In the genomic region with DNA sequence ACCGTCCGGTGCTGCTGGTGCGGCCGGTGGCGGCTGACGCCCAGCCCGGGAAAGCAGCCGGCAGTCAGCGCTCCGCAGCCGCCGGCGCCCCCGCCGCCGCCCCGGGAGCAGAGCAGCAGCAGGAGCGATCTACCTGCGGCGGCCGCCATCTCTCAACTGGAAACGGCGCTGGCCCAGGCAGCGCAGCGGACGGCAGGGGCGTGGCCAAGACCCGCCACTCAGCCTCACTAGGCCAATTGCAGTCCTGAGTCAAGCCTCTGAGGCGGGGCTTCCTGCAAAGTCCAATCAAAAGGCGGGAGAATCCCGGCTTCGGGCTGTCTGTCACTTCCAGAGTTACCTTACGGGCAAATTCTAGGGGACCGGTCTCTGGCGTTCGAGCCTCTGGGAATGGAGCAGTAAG, we compare ENCODE assay signal across 8 mouse cellular contexts. TPM values are rescaled to one million over a fixed set of nuclear protein-coding genes. Genes with fewer than 3 reads are reported as not detected.
A peak's percentile ranks its signal among the peaks of the same experiment; 100 is the strongest.
DNase-seq lines count a peak whose midpoint lies in the region; ATAC-seq and TF ChIP-seq lines count a peak whose summit lies in the region.

Mcu (minus strand) TSS at position 171 of the 400 bp plus-strand sequence.

- no peaks in the 10 kb centered on the region for H3K27me3 ChIP-seq in heart, embryonic 15.5 days
- H3K27me3 ChIP-seq in liver, embryonic 14.5 days (ENCODE audit: control insufficient read depth, insufficient read depth, low read length), result no peaks in the 10 kb centered on the region
- no peaks in the 10 kb centered on the region for H3K27me3 ChIP-seq in neural tube, embryonic 11.5 days (ENCODE audit: control insufficient read depth, insufficient read depth, low read length)
- H3K27me3 ChIP-seq in stomach, postnatal 0 days (ENCODE audit: control insufficient read depth, insufficient read depth, low read length), result no peaks in the 10 kb centered on the region

- peak within 1 kb of the TSS; percentile 90 for H3K9ac ChIP-seq in heart, embryonic 15.5 days
- H3K9ac ChIP-seq in liver, embryonic 14.5 days (replicated peaks), result peak within 1 kb of the TSS; percentile 77
- H3K9ac ChIP-seq in neural tube, embryonic 11.5 days (ENCODE audit: low read length), result peak within 1 kb of the TSS; percentile 95
- peak within 1 kb of the TSS; percentile 97 for H3K9ac ChIP-seq in stomach, postnatal 0 days (ENCODE audit: low read length)

- DNase-seq in CD4-positive, CD25-positive, alpha-beta regulatory T cell, adult 2 months (ENCODE audit: low read depth, low spot score), result peak; percentile 96
- peak; percentile 87 for DNase-seq in fibroblast of lung, adult 2 months (ENCODE audit: low read depth)
- peak; percentile 98 for DNase-seq in kidney, postnatal 25 days
- peak; percentile 87 to 88 (median 87) for DNase-seq in liver, embryonic 14.5 days (ENCODE audit: low read depth in 3 of 3, low spot score in 3 of 3)
- DNase-seq in neural tube, embryonic 11.5 days (ENCODE audit: low spot score), result peak; percentile 95
- DNase-seq in stomach, postnatal 0 days (ENCODE audit: low spot score), result peak; percentile 97

- under 1% methylated on average over 33 of the region's 36 CpGs for WGBS in heart, embryonic 15.5 days
- under 1% methylated on average over 36 of the region's 36 CpGs for WGBS in liver, embryonic 14.5 days (ENCODE audit: insufficient replicate concordance)
- under 1% methylated on average over 35 of the region's 36 CpGs for WGBS in neural tube, embryonic 11.5 days
- under 1% methylated on average over 35 of the region's 36 CpGs for WGBS in stomach, postnatal 0 days

- no peak for TF ChIP-seq EP300 in liver, embryonic 14.5 days (IDR thresholded peaks at IDR 0.05; ENCODE audit: low read depth)
- TF ChIP-seq EP300 in stomach, postnatal 0 days (optimal IDR thresholded peaks at IDR 0.05), result no peak

- H3K9me3 ChIP-seq in heart, embryonic 15.5 days (replicated peaks), result no peaks in the 10 kb centered on the region
- H3K9me3 ChIP-seq in liver, embryonic 14.5 days (ENCODE audit: control insufficient read depth, low read length), result no peaks in the 10 kb centered on the region
- no peaks in the 10 kb centered on the region for H3K9me3 ChIP-seq in neural tube, embryonic 11.5 days (ENCODE audit: control insufficient read depth, low read length)
- no peaks in the 10 kb centered on the region for H3K9me3 ChIP-seq in stomach, postnatal 0 days (ENCODE audit: control insufficient read depth, low read length)

- ATAC-seq in heart, embryonic 15.5 days (replicated peaks; ENCODE audit: insufficient number of reproducible peaks, insufficient read depth, low FRiP score, low read depth), result peak; percentile 99
- peak; percentile 99 for ATAC-seq in liver, embryonic 14.5 days (ENCODE audit: insufficient read depth)
- ATAC-seq in neural tube, embryonic 11.5 days (ENCODE audit: insufficient read depth, low FRiP score, low TSS enrichment), result peak; percentile 100
- ATAC-seq in stomach, postnatal 0 days (ENCODE audit: low FRiP score, low TSS enrichment), result peak; percentile 97

- H3K4me2 ChIP-seq in heart, embryonic 15.5 days, result peak within 1 kb of the TSS; percentile 86
- peak within 1 kb of the TSS; percentile 91 for H3K4me2 ChIP-seq in liver, embryonic 14.5 days (ENCODE audit: low read depth)
- H3K4me2 ChIP-seq in neural tube, embryonic 11.5 days (ENCODE audit: low read depth), result peak within 1 kb of the TSS; percentile 86
- peak within 1 kb of the TSS; percentile 81 for H3K4me2 ChIP-seq in stomach, postnatal 0 days (replicated peaks; ENCODE audit: low read depth)

- H3K4me1 ChIP-seq in brown adipose tissue, adult 24 weeks (ENCODE audit: control insufficient read depth, insufficient read depth, insufficient read length, low read length), result peaks cover 8% of the 10 kb centered on the region
- H3K4me1 ChIP-seq in heart, embryonic 15.5 days (replicated peaks), result peaks cover 26% of the 10 kb centered on the region
- peaks cover 0 to 12% of the 10 kb centered on the region in 2 experiments; a peak in 2 of 4 replicates for H3K4me1 ChIP-seq in liver, embryonic 14.5 days (replicated peaks; ENCODE audit: control insufficient read depth in 2 of 2, insufficient read depth in 2 of 2, low read length in 1 of 2)
- H3K4me1 ChIP-seq in neural tube, embryonic 11.5 days (ENCODE audit: control insufficient read depth, insufficient read depth, low read length), result peaks cover 6% of the 10 kb centered on the region; the same call in 1 of the 2 replicates
- H3K4me1 ChIP-seq in stomach, postnatal 0 days (replicated peaks; ENCODE audit: control insufficient read depth, insufficient read depth), result no peaks in the 10 kb centered on the region; the same call in 1 of the 2 replicates

- peak within 1 kb of the TSS; percentile 4 for H3K27ac ChIP-seq in brown adipose tissue, adult 24 weeks (replicated peaks; ENCODE audit: low read depth, low read length)
- H3K27ac ChIP-seq in heart, embryonic 15.5 days, result peak within 1 kb of the TSS; percentile 90
- H3K27ac ChIP-seq in liver, embryonic 14.5 days, result 0 out of 2 replicates have a peak within 1 kb of the TSS, but pooled peaks have one; percentile 13
- H3K27ac ChIP-seq in neural tube, embryonic 11.5 days (ENCODE audit: low read depth, low read length), result peak within 1 kb of the TSS; percentile 86
- peak within 1 kb of the TSS; percentile 95 for H3K27ac ChIP-seq in stomach, postnatal 0 days (replicated peaks)

- H3K36me3 ChIP-seq in heart, embryonic 15.5 days, result no peaks in the 10 kb centered on the region
- no peaks in the 10 kb centered on the region for H3K36me3 ChIP-seq in liver, embryonic 14.5 days (replicated peaks; ENCODE audit: control insufficient read depth, insufficient read depth, low read depth)
- no peaks in the 10 kb centered on the region for H3K36me3 ChIP-seq in neural tube, embryonic 11.5 days (ENCODE audit: control insufficient read depth, insufficient read depth, low read length)
- no peaks in the 10 kb centered on the region for H3K36me3 ChIP-seq in stomach, postnatal 0 days (ENCODE audit: control insufficient read depth, insufficient read depth, low read length)

- TF ChIP-seq CTCF in liver, embryonic 14.5 days (IDR thresholded peaks at IDR 0.05; ENCODE audit: low read depth), result no peak
- TF ChIP-seq CTCF in stomach, postnatal 0 days (IDR thresholded peaks at IDR 0.05; ENCODE audit: low read depth), result no peak

- H3K4me3 ChIP-seq in brown adipose tissue, adult 24 weeks (ENCODE audit: insufficient read depth, low read depth, low read length), result peak within 1 kb of the TSS; percentile 82
- peak within 1 kb of the TSS; percentile 85 for H3K4me3 ChIP-seq in heart, embryonic 15.5 days
- H3K4me3 ChIP-seq in liver, embryonic 14.5 days (ENCODE audit: insufficient read depth in 1 of 2, low read depth in 2 of 2, low read length in 2 of 2), result peak within 1 kb of the TSS; percentile 60 to 74
- H3K4me3 ChIP-seq in neural tube, embryonic 11.5 days (ENCODE audit: low read depth, low read length), result peak within 1 kb of the TSS; percentile 89
- peak within 1 kb of the TSS; percentile 96 for H3K4me3 ChIP-seq in stomach, postnatal 0 days (ENCODE audit: low read depth, low read length)

RNA-seq across cellular contexts. Expression of gene Mcu, which starts in this region (rescaled TPM):
- polyA plus RNA-seq in brown adipose tissue, adult 24 weeks (2012; ENCODE audit: insufficient read depth, insufficient read length, missing spikeins), result 15.4 and 15.7 TPM in 2 replicates
- 22.0 and 24.2 TPM in 2 replicates for polyA plus RNA-seq in heart, embryonic 15.5 days (2015; fragmentation: Nextera tagmentation; extraction: Ambion mirVana)
- polyA plus RNA-seq in liver, embryonic 14.5 days (2012; rRNA removed), result 2.7 and 3.5 TPM in 2 replicates
- 7.9 and 9.6 TPM in 2 replicates for polyA plus RNA-seq in liver, embryonic 14.5 days (2014; fragmentation: Nextera tagmentation; extraction: Ambion mirVana)
- polyA plus RNA-seq in neural tube, embryonic 11.5 days (2014; fragmentation: Nextera tagmentation; extraction: Ambion mirVana), result 26.2 and 26.9 TPM in 2 replicates
- polyA plus RNA-seq in stomach, postnatal 0 days (2015; fragmentation: Nextera tagmentation; extraction: Ambion mirVana), result 56.9 and 57.2 TPM in 2 replicates

Comparison
In these comparisons a context has a peak if more than half of its experiments do, and no peak if none do; other contexts are left out.
1. Peak in every context shown above with its lines: DNase-seq, ATAC-seq, H3K4me3 ChIP-seq and H3K27ac ChIP-seq.
2. H3K27ac ChIP-seq: peak in every context shown above with its lines; median percentile 95 in stomach, postnatal 0 days; 90 in heart, embryonic 15.5 days; 86 in neural tube, embryonic 11.5 days; 13 in liver, embryonic 14.5 days; 4 in brown adipose tissue, adult 24 weeks.